Mouse (Mus musculus) G1E (cell line): ENCODE data around the gene Erg28.

Experiments
- CTCF ChIP-seq: IDR thresholded peaks from 2 replicates; pipeline ENCODE4 v1.5.1; 2012; ENCODE audit warnings: low read depth, low read length, inconsistent platforms, mixed read lengths
- GATA1 ChIP-seq: IDR thresholded peaks from 2 replicates; pipeline ENCODE4 v1.6.1; 2012; ENCODE audit warnings: borderline replicate concordance, low read length, inconsistent platforms, mixed read lengths
- POLR2AphosphoS5 ChIP-seq: IDR thresholded peaks from 2 replicates; pipeline ENCODE4 v1.6.1; 2012; ENCODE audit warnings: low read depth, low read length, inconsistent platforms; ENCODE audit not compliant: insufficient replicate concordance

DNA sequence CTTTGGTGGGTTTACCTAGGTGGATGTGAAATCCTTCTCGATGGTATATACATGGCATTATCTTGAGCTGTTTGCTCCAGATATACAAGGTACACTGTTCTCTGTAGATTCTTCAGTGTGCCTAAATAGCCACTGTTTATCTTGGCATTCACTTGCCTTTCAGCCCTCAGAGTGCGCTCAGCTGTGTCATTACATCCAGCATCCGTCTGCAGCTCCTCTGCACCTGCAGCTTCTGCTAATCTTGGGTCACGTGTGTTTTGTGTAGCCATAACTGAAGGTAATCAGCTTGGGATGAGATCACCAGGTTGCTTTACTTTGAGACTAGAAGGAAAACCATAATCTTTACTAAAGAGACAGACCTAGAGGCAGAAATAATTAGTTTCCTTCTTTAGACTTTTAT is 42.3 kb upstream of the Erg28 start:
- TF ChIP-seq GATA1 = no peak
- no peak for TF ChIP-seq CTCF
- TF ChIP-seq POLR2AphosphoS5 = no peak
